Mouse (Mus musculus): ENCODE data around the gene Gm9844. TPM values are rescaled to one million over a fixed set of nuclear protein-coding genes. Genes with fewer than 3 reads are reported as not detected.

Gene Gm9844
- polyA plus RNA-seq, 1 experiment from 2014 or later, result 8.3 TPM

- Histone ChIP-seq H3K27me3 (ENCODE audit: insufficient read depth, low read length) (no peaks in the 10 kb centered on the region), H3K4me3 (ENCODE audit: low read length) (peak overlapping the region; percentile 89), H3K4me2 (replicated peaks; ENCODE audit: low read depth, low read length) (peak overlapping the region; percentile 93), H3K27ac (ENCODE audit: low read length) (peak overlapping the region; percentile 94), H3K4me1 (ENCODE audit: insufficient read depth, low read length) (peaks cover 45% of the 10 kb centered on the region), H3K9ac (replicated peaks; ENCODE audit: low read length) (peak overlapping the region; percentile 100), H3K9me3 (ENCODE audit: low read length) (no peaks in the 10 kb centered on the region), H3K36me3 (ENCODE audit: insufficient read depth, low read length) (peaks cover 42% of the 10 kb centered on the region)
- peak; percentile 0 for ATAC-seq (ENCODE audit: low FRiP score, low TSS enrichment)
- under 1% methylated on average over 47 of the region's 47 CpGs for WGBS
These were observed 22.8 kb downstream of the Gm9844 start for GRCm38 (mm10) chr7:24884693-24885291.

GRCm38 (mm10) chr7:24885468-24886307 lies 23.7 kb downstream of the Gm9844 start:
- no peaks in the 10 kb centered on the region for H3K27me3 ChIP-seq (ENCODE audit: insufficient read depth, low read length)
- H3K9ac ChIP-seq (replicated peaks; ENCODE audit: low read length), result peak overlapping the region; percentile 100
- H3K4me1 ChIP-seq (ENCODE audit: insufficient read depth, low read length), result peaks cover 37% of the 10 kb centered on the region
- no peaks in the 10 kb centered on the region for H3K9me3 ChIP-seq (ENCODE audit: low read length)
- 22% methylated on average over 12 of the region's 12 CpGs for WGBS
- peak overlapping the region; percentile 89 for H3K4me3 ChIP-seq (ENCODE audit: low read length)
- peaks cover 49% of the 10 kb centered on the region for H3K36me3 ChIP-seq (ENCODE audit: insufficient read depth, low read length)
- H3K4me2 ChIP-seq (replicated peaks; ENCODE audit: low read depth, low read length), result peak overlapping the region; percentile 93
- no peak for ATAC-seq (ENCODE audit: low FRiP score, low TSS enrichment)
- H3K27ac ChIP-seq (ENCODE audit: low read length), result peak overlapping the region; percentile 94

GRCm38 (mm10) chr7:24886308-24886633 lies 24.3 kb downstream of the Gm9844 start:
- Histone ChIP-seq H3K4me1 (ENCODE audit: insufficient read depth, low read length) (peaks cover 37% of the 10 kb centered on the region), H3K9ac (replicated peaks; ENCODE audit: low read length) (peak overlapping the region; percentile 100), H3K9me3 (ENCODE audit: low read length) (no peaks in the 10 kb centered on the region), H3K36me3 (ENCODE audit: insufficient read depth, low read length) (peaks cover 53% of the 10 kb centered on the region), H3K27ac (ENCODE audit: low read length) (peak overlapping the region; percentile 94), H3K4me2 (replicated peaks; ENCODE audit: low read depth, low read length) (peak overlapping the region; percentile 93), H3K27me3 (ENCODE audit: insufficient read depth, low read length) (no peaks in the 10 kb centered on the region), H3K4me3 (ENCODE audit: low read length) (peak overlapping the region; percentile 89)
- ATAC-seq (ENCODE audit: low FRiP score, low TSS enrichment), result no peak
- 52% methylated on average over 4 of the region's 4 CpGs for WGBS

GRCm38 (mm10) chr7:24887096-24887495 lies 25.1 kb downstream of the Gm9844 start:
- Histone ChIP-seq H3K9me3 (ENCODE audit: low read length) (no peaks in the 10 kb centered on the region), H3K4me3 (ENCODE audit: low read length) (peak overlapping the region; percentile 89), H3K27me3 (ENCODE audit: insufficient read depth, low read length) (no peaks in the 10 kb centered on the region), H3K36me3 (ENCODE audit: insufficient read depth, low read length) (peaks cover 53% of the 10 kb centered on the region), H3K27ac (ENCODE audit: low read length) (peak overlapping the region; percentile 94; the same call in 1 of the 2 replicates), H3K9ac (replicated peaks; ENCODE audit: low read length) (peak overlapping the region; percentile 100), H3K4me1 (ENCODE audit: insufficient read depth, low read length) (peaks cover 37% of the 10 kb centered on the region), H3K4me2 (replicated peaks; ENCODE audit: low read depth, low read length) (peak overlapping the region; percentile 93)
- 63% methylated on average over 4 of the region's 4 CpGs for WGBS
- ATAC-seq (ENCODE audit: low FRiP score, low TSS enrichment), result no peak

- Histone ChIP-seq H3K4me1 (ENCODE audit: insufficient read depth, low read length) (peaks cover 37% of the 10 kb centered on the region), H3K4me3 (ENCODE audit: low read length) (no peak overlapping the region), H3K27ac (ENCODE audit: low read length) (peak overlapping the region; percentile 94), H3K36me3 (ENCODE audit: insufficient read depth, low read length) (peaks cover 53% of the 10 kb centered on the region), H3K9ac (replicated peaks; ENCODE audit: low read length) (no peak overlapping the region), H3K4me2 (replicated peaks; ENCODE audit: low read depth, low read length) (no peak overlapping the region), H3K27me3 (ENCODE audit: insufficient read depth, low read length) (no peaks in the 10 kb centered on the region), H3K9me3 (ENCODE audit: low read length) (no peaks in the 10 kb centered on the region)
- ATAC-seq (ENCODE audit: low FRiP score, low TSS enrichment), result peak; percentile 44
- WGBS, result 65% methylated on average over 6 of the region's 6 CpGs
These were observed 27.6 kb downstream of the Gm9844 start for GRCm38 (mm10) chr7:24889431-24890220.

- 29% methylated on average over 10 of the region's 10 CpGs for WGBS
- Histone ChIP-seq H3K4me2 (replicated peaks; ENCODE audit: low read depth, low read length) (no peak overlapping the region), H3K27ac (ENCODE audit: low read length) (peak overlapping the region; percentile 73), H3K27me3 (ENCODE audit: insufficient read depth, low read length) (no peaks in the 10 kb centered on the region), H3K36me3 (ENCODE audit: insufficient read depth, low read length) (peaks cover 51% of the 10 kb centered on the region), H3K9ac (replicated peaks; ENCODE audit: low read length) (no peak overlapping the region), H3K9me3 (ENCODE audit: low read length) (no peaks in the 10 kb centered on the region), H3K4me3 (ENCODE audit: low read length) (no peak overlapping the region), H3K4me1 (ENCODE audit: insufficient read depth, low read length) (peaks cover 35% of the 10 kb centered on the region)
- peak; percentile 65 for ATAC-seq (ENCODE audit: low FRiP score, low TSS enrichment)
These were observed 28.5 kb downstream of the Gm9844 start for GRCm38 (mm10) chr7:24890281-24891216.

- Histone ChIP-seq H3K36me3 (ENCODE audit: insufficient read depth, low read length) (peaks cover 43% of the 10 kb centered on the region), H3K4me1 (ENCODE audit: insufficient read depth, low read length) (peaks cover 26% of the 10 kb centered on the region), H3K9me3 (ENCODE audit: low read length) (no peaks in the 10 kb centered on the region), H3K27ac (ENCODE audit: low read length) (no peak overlapping the region), H3K4me2 (replicated peaks; ENCODE audit: low read depth, low read length) (no peak overlapping the region), H3K9ac (replicated peaks; ENCODE audit: low read length) (no peak overlapping the region), H3K27me3 (ENCODE audit: insufficient read depth, low read length) (no peaks in the 10 kb centered on the region), H3K4me3 (ENCODE audit: low read length) (no peak overlapping the region)
- ATAC-seq (ENCODE audit: low FRiP score, low TSS enrichment), result no peak
- WGBS, result 78% methylated on average over 3 of the region's 3 CpGs
These were observed 29.5 kb downstream of the Gm9844 start for GRCm38 (mm10) chr7:24891241-24892124.

- peaks cover 19% of the 10 kb centered on the region for H3K4me1 ChIP-seq (ENCODE audit: insufficient read depth, low read length)
- no peak overlapping the region for H3K4me3 ChIP-seq (ENCODE audit: low read length)
- no peak overlapping the region for H3K4me2 ChIP-seq (replicated peaks; ENCODE audit: low read depth, low read length)
- H3K27ac ChIP-seq (ENCODE audit: low read length), result no peak overlapping the region
- no peaks in the 10 kb centered on the region for H3K27me3 ChIP-seq (ENCODE audit: insufficient read depth, low read length)
- H3K9ac ChIP-seq (replicated peaks; ENCODE audit: low read length), result no peak overlapping the region
- H3K36me3 ChIP-seq (ENCODE audit: insufficient read depth, low read length), result peaks cover 36% of the 10 kb centered on the region
- WGBS, result 62% methylated on average over 2 of the region's 2 CpGs
- ATAC-seq (ENCODE audit: low FRiP score, low TSS enrichment), result no peak
- no peaks in the 10 kb centered on the region for H3K9me3 ChIP-seq (ENCODE audit: low read length)
These were observed 30.1 kb downstream of the Gm9844 start for GRCm38 (mm10) chr7:24892125-24892583.

All from kidney, embryonic 16.5 days (tissue).